Mouse (Mus musculus) kidney, postnatal 36 days (tissue): ENCODE results near the gene Uba1y.
"Not testable (repeated sequence)": the region's sequence is repeated elsewhere in the genome, so short reads cannot be mapped to it uniquely, and the experiment has no call there.

Experiments used
- DNase-seq, 2 experiments: peaks; one replicate each; pipeline ENCODE4 v3.0.0; 2021 to 2022; ENCODE audit warnings: mixed read lengths in 2 of 2

The Uba1y gene

DNA sequence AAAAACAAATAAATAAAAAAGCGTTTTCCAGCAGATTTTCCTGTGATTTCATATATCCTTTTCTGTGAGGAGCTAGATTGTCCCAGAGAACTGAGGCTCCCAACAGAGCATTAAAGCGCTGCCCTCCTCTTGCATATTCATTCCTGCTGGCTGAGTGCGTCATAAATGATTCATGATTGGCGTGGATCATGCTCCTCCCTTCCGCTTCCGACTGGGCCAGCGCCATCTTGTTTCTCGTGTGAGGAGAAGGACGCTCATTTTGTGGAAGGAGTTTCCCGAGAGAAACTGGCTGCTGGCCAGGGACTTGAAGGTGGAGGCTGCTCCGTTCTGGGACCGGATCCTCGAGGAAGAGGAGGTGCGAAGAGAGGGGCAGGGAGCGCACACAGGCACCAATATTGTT is at the start of gene Uba1y:
Gene Uba1y, plus strand, starts transcription at position 254 of the 400 bp plus-strand sequence.
- no peak for DNase-seq

DNA sequence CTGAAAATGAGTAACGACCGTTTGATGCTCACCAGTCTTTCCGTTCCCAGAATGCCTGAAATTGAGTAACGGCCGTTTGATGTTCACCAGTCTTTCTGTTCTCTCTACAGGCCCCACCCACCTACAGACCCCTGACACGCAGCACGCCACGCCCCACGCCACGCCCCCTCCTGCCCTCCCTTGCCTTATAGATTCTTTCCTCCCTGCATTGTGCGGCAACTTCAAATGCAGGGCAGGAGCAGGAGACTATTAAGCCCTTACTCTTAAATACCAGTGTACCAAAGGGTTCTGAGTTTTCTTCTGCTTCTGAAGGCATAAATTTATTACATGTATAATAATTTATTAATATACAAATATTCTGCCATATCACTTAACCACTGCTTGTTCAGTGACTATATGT is 21.1 kb upstream of the Uba1y start, which contains the start of gene Zfy1:
Gene Zfy1, minus strand, starts transcription at position 101 of the 400 bp plus-strand sequence.
- DNase-seq = not testable (repeated sequence)

DNA sequence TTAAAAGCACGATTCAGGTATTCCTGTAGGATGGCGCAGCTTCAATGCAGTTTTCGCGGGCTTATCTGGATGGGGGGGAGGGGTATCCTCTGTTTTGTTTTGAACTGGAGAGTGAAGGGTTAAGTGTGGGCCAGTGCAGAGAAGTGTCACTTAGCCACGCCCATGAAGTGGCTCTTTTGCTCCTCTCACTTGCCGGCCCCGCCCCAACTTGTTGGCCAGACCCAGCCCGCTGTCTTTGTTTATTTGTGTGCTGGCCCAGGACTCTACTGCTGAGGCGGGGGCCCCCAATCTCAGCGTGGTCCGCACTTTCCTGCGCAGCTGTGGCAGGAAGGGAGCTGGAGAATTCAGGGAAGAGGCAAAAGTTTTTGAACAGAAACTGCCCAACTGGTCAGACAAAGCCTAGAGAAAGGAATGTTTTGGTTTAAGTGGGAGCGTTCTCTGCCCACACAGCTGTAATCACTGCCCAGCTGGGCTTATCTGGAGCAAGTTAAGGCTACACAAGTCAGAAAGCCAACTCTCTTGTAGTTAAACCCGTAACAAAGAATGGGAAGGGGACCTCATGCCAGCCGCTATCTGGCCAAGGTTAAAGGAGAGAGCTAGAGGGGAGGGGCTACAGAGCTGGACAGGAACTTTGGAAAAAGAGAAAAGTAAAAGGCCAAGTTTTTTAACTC is 9.3 kb upstream of the Uba1y start:
- DNase-seq = peak in 1 of 2 experiments; percentile 64

DNA sequence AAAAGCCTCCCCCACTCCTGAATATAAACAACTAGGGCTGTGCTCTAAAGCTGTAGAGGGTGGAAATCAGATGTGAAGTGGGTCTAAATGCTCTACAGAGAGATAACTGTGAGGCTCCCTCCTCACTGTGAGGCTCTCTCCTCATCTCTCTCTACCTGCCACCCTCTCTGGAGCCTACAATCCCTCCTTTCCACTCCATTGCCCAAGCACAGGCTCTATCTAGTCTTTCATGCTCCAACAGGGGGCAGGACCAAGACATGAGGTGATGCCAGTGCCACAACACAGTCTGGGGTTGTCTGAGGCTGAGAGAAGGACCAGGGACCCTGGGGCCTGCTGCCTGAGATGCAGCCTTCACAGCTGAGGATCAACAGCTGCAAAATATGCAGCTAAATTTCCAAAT is 54.0 kb downstream of the Uba1y start:
- DNase-seq = no peak

DNA sequence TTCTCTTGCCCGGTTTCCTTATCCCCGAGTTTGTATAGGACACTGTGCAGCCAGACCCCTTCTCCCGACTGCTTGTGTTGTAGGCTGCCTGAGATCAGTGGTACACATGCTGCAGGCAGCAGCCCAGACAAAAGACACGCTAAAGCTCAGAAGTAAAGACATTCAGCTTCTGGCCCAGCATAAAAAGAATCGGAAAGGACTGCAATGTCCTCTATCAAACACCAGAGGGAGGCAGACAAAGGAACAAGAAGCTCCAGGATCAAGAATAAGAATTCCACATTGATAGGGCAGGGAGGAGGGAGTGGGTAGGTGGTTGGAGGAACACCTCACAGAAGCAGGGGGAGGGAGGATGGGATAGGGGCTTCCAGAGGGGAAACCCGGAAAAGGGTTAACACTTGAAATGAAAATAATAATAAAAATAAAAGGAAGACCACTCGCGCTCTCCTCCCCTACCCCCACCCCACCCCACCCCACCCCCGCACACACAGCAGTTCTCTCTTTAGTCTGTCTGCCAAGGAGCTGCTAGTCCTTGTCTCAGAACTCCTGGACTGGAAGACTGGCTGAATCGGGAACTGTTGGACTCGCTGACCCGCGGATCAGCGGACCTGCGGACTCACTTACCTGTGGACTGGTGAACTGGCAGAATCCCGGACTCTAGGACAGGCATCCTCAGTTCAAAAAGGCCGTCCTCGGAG is 54.6 kb downstream of the Uba1y start:
- peak in 1 of 2 experiments; percentile 1 for DNase-seq
